Mouse (Mus musculus): ENCODE results near the gene Olfr1013. TPM values are rescaled to one million over a fixed set of nuclear protein-coding genes. Genes with fewer than 3 reads are reported as not detected.

Olfr1013 gene
- total RNA-seq (2021): not detected

DNA sequence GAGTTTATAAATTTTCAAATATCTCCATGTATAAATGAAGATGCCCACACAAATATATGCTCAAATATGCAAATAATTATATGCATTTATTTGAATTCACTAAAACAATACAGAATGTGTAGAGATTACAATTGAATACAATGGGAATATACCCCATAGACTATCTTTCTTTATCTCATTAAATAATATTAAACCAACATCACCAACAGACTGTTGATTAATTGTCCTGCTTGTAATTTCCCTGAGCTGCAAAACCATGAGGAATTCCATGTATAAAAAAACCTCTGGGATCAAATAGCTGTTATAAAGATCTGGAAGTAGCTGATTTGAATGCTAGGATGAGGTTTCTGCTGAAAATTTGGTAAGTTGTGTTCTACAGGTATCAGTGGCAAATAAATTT, at the start of gene Olfr1013:
Olfr1013 (plus strand) TSS at position 301 of the 400 bp plus-strand sequence.
- DNase-seq: no peak
- intact Hi-C loops (cut with DNase I): no loop called here

DNA sequence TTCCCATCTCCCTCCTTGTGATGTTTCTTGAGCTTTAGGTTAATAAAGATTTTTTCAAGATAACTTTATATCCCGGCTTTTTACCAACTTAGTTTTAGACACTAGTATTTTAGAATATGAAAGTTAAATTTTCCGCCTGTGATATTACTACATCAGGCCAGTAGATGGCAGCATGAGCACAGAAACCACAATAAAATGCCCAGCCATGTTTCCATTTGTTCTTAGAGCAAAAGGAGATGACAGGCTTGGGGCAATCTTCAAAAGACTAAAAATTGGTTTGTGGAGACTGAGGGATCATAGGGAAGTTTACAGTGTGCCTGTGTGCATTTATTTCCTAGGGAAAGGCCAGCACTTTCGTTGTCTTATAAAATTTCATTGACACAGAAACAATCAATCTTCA, 41.1 kb upstream of the Olfr1013 start:
- intact Hi-C loops (cut with DNase I): loop anchor here (2.0 kb wide), 1 partner anchor 739 kb away; no protein-coding TSS in a partner anchor
- DNase-seq: peak; percentile 6

GRCm38 (mm10) chr2:85753822-85754221, 13.1 kb upstream of the Olfr1013 start:
- intact Hi-C loops (cut with DNase I): no loop called here
- peak; percentile 27 for DNase-seq

DNA sequence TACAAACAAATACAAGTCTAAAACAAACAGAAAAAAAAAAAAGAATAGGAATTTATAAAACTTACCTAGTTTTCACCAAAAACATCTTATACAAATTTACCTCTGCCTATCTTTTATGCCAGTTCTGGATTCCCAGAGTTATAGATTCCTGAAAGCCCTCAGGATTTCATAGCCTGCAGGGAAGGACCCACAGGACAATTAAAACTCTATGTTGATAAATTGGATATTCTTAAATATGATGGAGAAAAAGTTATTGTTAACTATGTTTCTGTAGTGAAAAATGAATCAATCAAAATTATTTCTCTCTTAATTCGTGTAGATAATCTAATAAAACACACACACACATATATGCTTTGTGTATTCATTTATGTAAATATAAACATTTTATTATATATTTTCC, 4.2 kb upstream of the Olfr1013 start, which contains the start of gene Olfr1012:
Olfr1012 (minus strand) TSS at position 101 of the 400 bp plus-strand sequence.
- no peak for DNase-seq
- intact Hi-C loops (cut with DNase I): no loop called here

- intact Hi-C loops (cut with DNase I): no loop called here
- no peak for DNase-seq
Observed at GRCm38 (mm10) chr2:85772413-85772812, 5.5 kb downstream of the Olfr1013 start, which contains the start of gene Olfr1014. Gene Olfr1014 (plus strand): TSS chr2:85772713.

DNA sequence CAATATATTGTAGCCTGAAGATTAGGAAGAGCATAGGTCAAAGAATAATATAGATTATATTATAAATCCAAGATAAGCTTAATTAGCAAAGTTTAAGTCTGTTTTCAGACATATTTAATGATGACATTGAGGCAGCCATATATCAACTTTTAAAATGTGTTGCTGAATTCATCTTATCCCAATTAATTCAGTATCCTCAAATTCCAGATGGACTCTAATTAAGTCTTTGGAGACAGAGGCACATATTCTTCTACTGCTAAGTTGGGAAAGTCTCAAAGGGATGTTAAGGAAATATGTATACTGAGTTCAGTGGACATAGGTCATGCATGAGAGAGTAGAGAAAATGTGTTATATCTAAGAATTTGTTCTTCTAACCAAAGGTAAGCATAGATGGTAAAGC, 14.8 kb downstream of the Olfr1013 start, which contains the start of gene Olfr1015:
Olfr1015 (plus strand) TSS at position 301 of the 400 bp plus-strand sequence.
- intact Hi-C loops (cut with DNase I): no loop called here
- no peak for DNase-seq

- DNase-seq: no peak
- intact Hi-C loops (cut with DNase I): no loop called here
Observed at GRCm38 (mm10) chr2:85792331-85792730, 25.4 kb downstream of the Olfr1013 start.

DNA sequence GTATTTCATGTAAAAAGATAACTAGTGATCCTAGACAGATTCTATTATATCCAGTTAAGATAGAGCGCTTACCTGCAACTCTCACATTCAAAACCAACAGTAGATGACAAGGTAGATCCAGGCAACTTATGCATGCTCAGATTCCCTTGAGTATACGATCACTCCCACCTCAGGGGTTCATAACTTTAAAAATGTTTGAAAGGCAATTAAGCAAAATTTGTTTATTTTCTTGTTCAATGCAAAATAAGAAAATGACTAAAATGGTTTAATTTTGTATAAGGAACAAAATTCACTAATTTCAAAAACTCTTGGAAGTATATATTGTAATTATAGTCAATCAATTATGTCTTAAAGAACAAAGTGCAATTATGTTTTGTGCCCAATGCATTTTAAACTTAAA, 35.5 kb downstream of the Olfr1013 start, which contains the start of gene Olfr1016:
Olfr1016 (minus strand) TSS at position 101 of the 400 bp plus-strand sequence.
- no peak for DNase-seq
- intact Hi-C loops (cut with DNase I): no loop called here

GRCm38 (mm10) chr2:85804501-85804900, 37.6 kb downstream of the Olfr1013 start:
- intact Hi-C loops (cut with DNase I): no loop called here
- no peak for DNase-seq

GRCm38 (mm10) chr2:85818179-85818578, 51.3 kb downstream of the Olfr1013 start, which contains the start of gene Olfr1018:
Gene Olfr1018 (plus strand): TSS chr2:85818479.
- intact Hi-C loops (cut with DNase I): no loop called here
- DNase-seq: no peak

Other genes with a start within 250 kb of the Olfr1013 start
- under 1 TPM; 0.24 to 0.38 TPM for gene 4833423E24Rik, start 248.1 kb upstream of the Olfr1013 start, total RNA-seq (2021)
- not detected for gene Olfr996, start 187.9 kb upstream of the Olfr1013 start, total RNA-seq (2021)
- gene Olfr998, start 178.2 kb upstream of the Olfr1013 start, total RNA-seq (2021): not detected
- gene Olfr1000, start 155.2 kb upstream of the Olfr1013 start, total RNA-seq (2021): not detected
- not detected for gene Olfr1002, start 116.4 kb upstream of the Olfr1013 start, total RNA-seq (2021)
- gene Olfr154, start 102.6 kb upstream of the Olfr1013 start, total RNA-seq (2021): not detected
- not detected for gene Olfr1006, start 88.3 kb upstream of the Olfr1013 start, total RNA-seq (2021)
- gene Olfr1008, start 77.7 kb upstream of the Olfr1013 start, total RNA-seq (2021): not detected
- not detected for gene Olfr1009, start 51.7 kb upstream of the Olfr1013 start, total RNA-seq (2021)
- not detected for gene Olfr1012, start 4.3 kb upstream of the Olfr1013 start, total RNA-seq (2021)
- gene Olfr1014, start 5.6 kb downstream of the Olfr1013 start, total RNA-seq (2021): not detected
- not detected for gene Olfr1015, start 14.9 kb downstream of the Olfr1013 start, total RNA-seq (2021)
- not detected for gene Olfr1016, start 35.4 kb downstream of the Olfr1013 start, total RNA-seq (2021)
- gene Olfr1018, start 51.4 kb downstream of the Olfr1013 start, total RNA-seq (2021): not detected
- not detected for gene Olfr1019, start 78.4 kb downstream of the Olfr1013 start, total RNA-seq (2021)
- not detected for gene Olfr1020, start 79.9 kb downstream of the Olfr1013 start, total RNA-seq (2021)
- not detected for gene Olfr1022, start 101.5 kb downstream of the Olfr1013 start, total RNA-seq (2021)
- not detected for gene Olfr1023, start 118.5 kb downstream of the Olfr1013 start, total RNA-seq (2021)
- not detected for gene Olfr1024, start 138.0 kb downstream of the Olfr1013 start, total RNA-seq (2021)
- gene Olfr1025-ps1, start 148.1 kb downstream of the Olfr1013 start, total RNA-seq (2021): not detected
- not detected for gene Olfr1026, start 154.5 kb downstream of the Olfr1013 start, total RNA-seq (2021)
- not detected for gene Olfr1028, start 183.3 kb downstream of the Olfr1013 start, total RNA-seq (2021)
- gene Olfr1029, start 206.8 kb downstream of the Olfr1013 start, total RNA-seq (2021): not detected
- not detected for gene Olfr1030, start 212.2 kb downstream of the Olfr1013 start, total RNA-seq (2021)
- not detected for gene Olfr1031, start 223.2 kb downstream of the Olfr1013 start, total RNA-seq (2021)
- gene Olfr1032, start 238.4 kb downstream of the Olfr1013 start, total RNA-seq (2021): not detected